Mouse (Mus musculus): Measurements from ENCODE around the gene Smim27. TPM values are rescaled to one million over a fixed set of nuclear protein-coding genes. Genes with fewer than 3 reads are reported as not detected.

Gene Smim27
- 35.8 and 36.6 TPM in 2 replicates for polyA plus RNA-seq (2015; fragmentation: Nextera tagmentation; extraction: Ambion mirVana)

DNA sequence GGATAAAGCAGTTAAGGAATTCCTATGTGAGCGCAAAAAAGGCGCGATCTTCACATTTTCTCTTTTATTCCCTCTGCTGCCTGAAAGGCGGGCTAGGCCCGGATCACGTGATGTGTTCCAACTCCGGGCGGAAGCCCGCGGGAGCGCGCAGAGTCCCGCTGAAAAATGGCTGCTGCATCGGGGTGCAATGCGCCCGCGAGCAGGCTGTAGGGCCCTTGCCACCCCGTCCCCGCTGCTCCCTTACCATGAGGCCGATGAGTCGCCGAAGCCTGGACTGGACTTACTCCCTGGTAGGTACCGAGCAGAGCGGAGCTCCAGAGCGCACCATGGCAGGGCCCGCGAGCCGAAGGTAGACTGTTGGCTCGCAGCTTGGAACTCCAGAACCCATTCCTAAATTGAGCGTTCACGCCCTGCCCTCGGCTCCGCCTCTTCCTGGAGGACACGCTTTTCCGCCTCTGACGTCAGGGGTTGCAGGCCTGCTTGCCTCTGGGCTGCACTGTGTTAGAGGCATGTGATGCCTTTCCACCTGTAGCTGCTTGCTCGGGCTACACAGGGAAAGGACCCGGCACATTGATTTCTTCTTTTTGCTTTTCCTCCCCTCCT lies at the start of gene Smim27, which contains the start of gene Topors:
Smim27 (plus strand) TSS at position 150 of the 603 bp plus-strand sequence.
Topors (minus strand) TSS at position 421 of the 603 bp plus-strand sequence.
- peak within 1 kb of the TSS; percentile 93 for H3K4me3 ChIP-seq (replicated peaks)
- no peaks in the 10 kb centered on the region for H3K9me3 ChIP-seq (replicated peaks)
- H3K27ac ChIP-seq (replicated peaks), result peak within 1 kb of the TSS; percentile 100
- peaks cover 24% of the 10 kb centered on the region for H3K4me1 ChIP-seq
- H3K4me2 ChIP-seq (replicated peaks), result peak within 1 kb of the TSS; percentile 89
- H3K27me3 ChIP-seq, result no peaks in the 10 kb centered on the region
- H3K9ac ChIP-seq, result peak within 1 kb of the TSS; percentile 87
- peaks cover 21% of the 10 kb centered on the region for H3K36me3 ChIP-seq
- peak; percentile 96 for ATAC-seq (ENCODE audit: insufficient number of reproducible peaks, low FRiP score, low TSS enrichment, low read depth)
- under 1% methylated on average over 38 of the region's 38 CpGs for WGBS

DNA sequence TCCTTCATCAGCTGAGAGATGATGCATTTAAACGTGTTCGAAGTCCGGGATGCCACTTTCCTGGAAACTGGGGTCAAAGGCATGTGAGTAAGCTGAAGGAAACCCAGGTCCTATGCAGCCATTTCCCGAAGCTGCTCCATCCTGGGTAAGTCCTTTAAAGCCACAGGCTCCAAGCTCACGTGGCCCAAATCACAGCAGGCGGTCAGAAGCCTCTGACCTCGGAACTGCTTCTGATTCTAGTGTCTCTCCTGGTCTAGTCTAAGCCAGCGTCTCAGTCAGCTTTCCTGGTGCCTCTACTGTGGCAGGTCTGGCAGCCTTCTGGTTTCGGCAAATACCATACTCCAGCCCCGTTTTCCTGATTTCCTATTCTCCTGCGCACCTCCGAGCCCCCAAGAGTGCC lies 48.9 kb upstream of the Smim27 start:
- Histone ChIP-seq H3K36me3 (no peaks in the 10 kb centered on the region), H3K4me1 (no peaks in the 10 kb centered on the region), H3K4me2 (replicated peaks) (0 out of 2 replicates have a peak overlapping the region, but pooled peaks have one; percentile 3), H3K27me3 (no peaks in the 10 kb centered on the region), H3K27ac (replicated peaks) (no peak overlapping the region), H3K4me3 (replicated peaks) (no peak overlapping the region), H3K9me3 (replicated peaks) (no peaks in the 10 kb centered on the region), H3K9ac (no peak overlapping the region)
- 26% methylated on average over 12 of the region's 12 CpGs for WGBS
- no peak for ATAC-seq (ENCODE audit: insufficient number of reproducible peaks, low FRiP score, low TSS enrichment, low read depth)

DNA sequence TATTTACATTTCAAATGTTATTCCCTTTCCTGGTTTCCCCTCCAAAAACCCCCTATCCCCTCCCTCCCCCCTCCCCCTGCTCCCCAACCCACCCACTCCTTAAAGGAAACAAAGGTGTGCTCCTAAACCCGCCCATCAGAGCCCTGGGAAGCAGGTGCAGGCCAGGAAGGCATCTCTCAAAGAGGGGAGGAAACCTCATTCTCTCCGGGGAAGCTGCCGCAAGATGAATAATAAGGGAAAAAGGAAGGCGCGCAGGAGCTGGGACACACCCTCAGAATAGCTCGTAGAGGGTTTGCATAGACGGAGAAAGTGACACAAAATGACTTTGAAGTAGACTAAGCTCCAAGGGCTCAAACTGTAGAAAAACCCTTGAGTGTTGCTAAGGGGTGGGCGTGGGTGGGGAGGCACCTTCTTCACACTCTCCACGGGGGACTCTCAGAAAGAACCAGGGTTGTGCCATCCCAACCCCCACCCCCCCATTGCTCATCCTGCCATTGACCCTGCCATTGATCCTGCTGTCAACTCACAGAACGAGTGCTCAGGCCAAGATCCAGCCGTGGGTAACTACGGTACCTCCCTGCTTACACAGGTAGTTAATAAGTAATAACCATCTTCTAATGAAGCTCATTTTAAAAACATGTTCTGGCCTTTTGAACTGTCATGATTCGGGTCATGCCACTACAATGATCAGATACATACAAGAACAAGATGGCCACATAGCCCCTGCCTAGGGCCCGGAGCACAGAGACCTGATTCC lies 48.2 kb upstream of the Smim27 start:
- Histone ChIP-seq H3K27ac (replicated peaks) (no peak overlapping the region), H3K27me3 (no peaks in the 10 kb centered on the region), H3K36me3 (no peaks in the 10 kb centered on the region), H3K4me2 (replicated peaks) (no peak overlapping the region), H3K4me3 (replicated peaks) (no peak overlapping the region), H3K9me3 (replicated peaks) (no peaks in the 10 kb centered on the region), H3K4me1 (no peaks in the 10 kb centered on the region), H3K9ac (no peak overlapping the region)
- 39% methylated on average over 14 of the region's 14 CpGs for WGBS
- ATAC-seq (ENCODE audit: insufficient number of reproducible peaks, low FRiP score, low TSS enrichment, low read depth), result no peak

DNA sequence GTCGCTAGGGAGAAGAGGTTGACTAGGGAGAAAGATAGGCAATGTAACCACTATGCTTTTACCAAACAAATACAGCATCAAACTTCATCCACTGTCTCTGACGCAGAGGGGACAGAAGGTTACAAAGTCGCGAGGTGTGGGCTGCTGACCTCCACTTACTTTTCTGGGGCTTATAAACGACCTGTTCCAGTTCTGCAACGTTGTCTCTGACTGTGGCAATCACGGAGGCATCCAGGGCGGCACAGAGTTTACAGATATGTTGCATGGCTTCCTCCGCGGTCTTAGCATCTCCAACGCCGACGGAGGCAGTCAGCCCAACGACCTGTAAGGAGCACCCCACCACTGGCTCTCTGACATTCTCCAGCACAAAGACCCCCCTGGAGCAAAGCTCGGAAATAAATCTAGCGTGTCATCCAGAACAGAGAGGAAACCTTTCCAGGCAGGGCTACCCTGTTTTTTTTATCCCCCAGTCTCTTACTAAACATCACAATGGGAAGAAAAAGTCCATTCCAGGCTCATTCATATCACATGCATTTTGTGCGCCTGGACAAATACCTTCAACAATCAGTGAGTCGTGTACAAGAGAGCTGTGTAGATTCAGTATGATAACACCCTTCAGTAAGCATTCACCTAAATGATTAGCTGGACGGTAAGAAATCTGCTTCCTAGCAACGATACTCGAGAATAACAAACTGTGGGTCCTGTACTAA lies 47.3 kb upstream of the Smim27 start:
- Histone ChIP-seq H3K4me3 (replicated peaks) (no peak overlapping the region), H3K4me2 (replicated peaks) (no peak overlapping the region), H3K27ac (replicated peaks) (no peak overlapping the region), H3K4me1 (no peaks in the 10 kb centered on the region), H3K27me3 (no peaks in the 10 kb centered on the region), H3K36me3 (no peaks in the 10 kb centered on the region), H3K9ac (no peak overlapping the region), H3K9me3 (replicated peaks) (no peaks in the 10 kb centered on the region)
- ATAC-seq (ENCODE audit: insufficient number of reproducible peaks, low FRiP score, low TSS enrichment, low read depth), result no peak
- 54% methylated on average over 21 of the region's 21 CpGs for WGBS

DNA sequence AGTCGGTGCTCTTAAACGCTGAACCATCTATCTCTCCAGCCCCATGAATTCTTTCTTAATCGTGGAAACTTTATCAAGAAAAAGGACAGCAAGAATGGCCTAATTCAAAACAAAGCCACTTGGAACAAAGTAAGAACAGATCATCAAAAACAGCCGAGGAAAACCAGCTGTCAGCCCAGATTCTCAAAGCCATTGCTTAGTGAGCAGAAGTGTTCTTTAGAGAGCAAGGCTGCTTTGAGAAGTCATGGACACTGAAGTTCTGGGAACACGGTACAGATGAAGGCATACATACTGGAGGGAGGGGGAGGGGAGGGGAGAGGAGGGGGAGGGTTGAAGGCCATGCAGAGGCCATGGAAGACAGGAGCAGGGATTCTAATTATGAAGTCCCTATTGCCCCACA lies 43.3 kb upstream of the Smim27 start:
- Histone ChIP-seq H3K4me2 (replicated peaks) (no peak overlapping the region), H3K27ac (replicated peaks) (no peak overlapping the region), H3K4me3 (replicated peaks) (no peak overlapping the region), H3K4me1 (no peaks in the 10 kb centered on the region), H3K9me3 (replicated peaks) (no peaks in the 10 kb centered on the region), H3K36me3 (no peaks in the 10 kb centered on the region), H3K9ac (no peak overlapping the region), H3K27me3 (no peaks in the 10 kb centered on the region)
- ATAC-seq (ENCODE audit: insufficient number of reproducible peaks, low FRiP score, low TSS enrichment, low read depth), result no peak
- 56% methylated on average over 5 of the region's 5 CpGs for WGBS

DNA sequence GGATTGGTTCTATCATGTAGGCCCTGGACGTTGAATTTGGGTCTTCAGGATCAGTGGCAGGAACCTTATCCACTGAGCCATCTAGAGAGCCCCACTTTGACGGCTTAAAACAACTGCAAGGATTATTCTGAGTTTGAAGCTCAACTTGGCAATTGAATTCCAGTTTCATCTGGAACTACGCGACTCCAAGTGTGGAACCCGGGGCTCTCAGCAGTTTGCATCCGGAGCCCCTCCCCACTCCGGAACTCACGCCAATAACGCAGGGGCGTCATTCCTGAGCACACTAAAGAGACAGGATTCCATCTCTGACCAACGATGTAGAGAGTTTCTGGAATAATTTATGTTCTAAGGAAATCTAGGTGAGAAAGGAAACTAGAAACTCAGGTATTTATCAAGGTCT lies 42.2 kb upstream of the Smim27 start:
- H3K27ac ChIP-seq (replicated peaks), result no peak overlapping the region
- no peaks in the 10 kb centered on the region for H3K36me3 ChIP-seq
- ATAC-seq (ENCODE audit: insufficient number of reproducible peaks, low FRiP score, low TSS enrichment, low read depth), result no peak
- no peaks in the 10 kb centered on the region for H3K9me3 ChIP-seq (replicated peaks)
- no peak overlapping the region for H3K4me2 ChIP-seq (replicated peaks)
- H3K27me3 ChIP-seq, result no peaks in the 10 kb centered on the region
- WGBS, result 87% methylated on average over 11 of the region's 11 CpGs
- no peaks in the 10 kb centered on the region for H3K4me1 ChIP-seq
- H3K9ac ChIP-seq, result no peak overlapping the region
- no peak overlapping the region for H3K4me3 ChIP-seq (replicated peaks)

DNA sequence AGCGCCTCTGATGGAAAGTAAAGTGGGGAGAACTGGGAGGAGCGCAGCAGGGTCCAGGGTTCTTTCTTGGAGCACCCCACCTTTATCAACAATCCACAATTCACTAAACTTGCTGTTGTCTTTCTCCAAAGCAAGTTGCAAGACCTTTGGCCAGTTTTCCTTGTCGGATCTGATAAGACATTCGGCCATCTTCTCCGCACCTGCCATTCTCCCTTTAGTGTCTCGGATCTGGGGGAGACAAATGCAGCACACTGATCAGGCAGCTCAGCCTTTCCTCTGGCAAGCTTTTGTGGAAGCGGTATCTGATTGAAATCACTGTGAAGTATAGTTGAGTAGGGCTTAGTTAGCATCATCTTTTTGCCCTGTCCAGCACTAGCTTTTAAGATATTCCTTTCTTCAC lies 41.5 kb upstream of the Smim27 start:
- ATAC-seq (ENCODE audit: insufficient number of reproducible peaks, low FRiP score, low TSS enrichment, low read depth), result no peak

DNA sequence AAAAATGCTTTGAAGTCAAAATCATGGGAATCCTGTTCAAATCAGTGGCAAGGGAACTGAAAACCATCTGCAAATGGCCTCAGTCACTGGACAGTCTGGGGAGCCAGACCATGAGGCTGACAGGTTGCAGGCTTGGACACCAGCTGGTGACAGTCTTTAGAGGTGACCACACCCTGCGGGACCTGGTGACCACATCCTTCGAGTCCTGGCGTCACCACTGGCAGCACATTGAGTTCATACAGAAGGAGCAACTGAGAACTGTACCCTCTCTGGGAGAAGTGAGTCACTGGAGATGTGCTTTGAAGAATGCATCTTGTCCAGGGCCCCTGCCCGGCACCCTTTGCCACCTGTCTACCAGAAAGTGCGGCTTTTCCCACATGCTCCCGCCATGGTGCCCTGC lies 39.7 kb upstream of the Smim27 start:
- H3K27me3 ChIP-seq, result no peaks in the 10 kb centered on the region
- no peak overlapping the region for H3K9ac ChIP-seq
- no peak overlapping the region for H3K27ac ChIP-seq (replicated peaks)
- H3K4me1 ChIP-seq, result no peaks in the 10 kb centered on the region
- H3K4me2 ChIP-seq (replicated peaks), result no peak overlapping the region
- H3K4me3 ChIP-seq (replicated peaks), result no peak overlapping the region
- no peak for ATAC-seq (ENCODE audit: insufficient number of reproducible peaks, low FRiP score, low TSS enrichment, low read depth)
- no peaks in the 10 kb centered on the region for H3K36me3 ChIP-seq
- H3K9me3 ChIP-seq (replicated peaks), result no peaks in the 10 kb centered on the region
- 85% methylated on average over 6 of the region's 6 CpGs for WGBS

More for the DNA sequence above, 41.5 kb upstream of the Smim27 start:
- no peak overlapping the region for H3K27ac ChIP-seq (replicated peaks)
- H3K36me3 ChIP-seq, result no peaks in the 10 kb centered on the region
- H3K4me2 ChIP-seq (replicated peaks), result no peak overlapping the region
- no peak overlapping the region for H3K4me3 ChIP-seq (replicated peaks)
- no peaks in the 10 kb centered on the region for H3K4me1 ChIP-seq
- no peak overlapping the region for H3K9ac ChIP-seq
- no peaks in the 10 kb centered on the region for H3K9me3 ChIP-seq (replicated peaks)
- WGBS, result 85% methylated on average over 7 of the region's 7 CpGs
- H3K27me3 ChIP-seq, result no peaks in the 10 kb centered on the region

DNA sequence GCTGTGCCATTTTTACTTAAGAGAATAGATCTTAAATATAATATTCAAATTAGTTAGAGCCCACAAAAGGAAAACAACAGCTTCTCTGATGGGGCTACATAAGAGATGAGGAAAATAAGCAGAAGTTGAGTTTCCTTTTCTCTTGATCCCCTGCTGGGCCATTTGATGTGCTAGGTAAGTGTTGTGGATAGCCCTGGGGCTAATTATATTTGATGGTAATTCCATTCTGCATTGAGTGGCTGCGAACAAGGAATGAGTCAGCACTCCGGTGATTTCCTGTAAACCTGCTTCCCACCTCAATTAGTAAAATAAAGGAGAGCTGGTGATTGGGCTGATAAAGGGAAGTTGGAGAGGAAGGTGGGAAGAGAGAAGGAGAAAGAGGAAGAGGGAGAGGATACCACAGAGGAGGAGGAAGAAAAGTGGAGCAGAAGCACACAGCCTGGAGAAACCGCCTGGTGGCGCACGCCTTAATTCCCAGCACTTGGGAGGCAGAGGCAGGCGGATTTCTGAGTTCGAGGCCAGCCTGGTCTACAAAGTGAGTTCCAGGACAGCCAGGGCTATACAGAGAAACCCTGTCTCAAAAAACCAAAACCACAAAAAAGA lies 36.2 kb upstream of the Smim27 start:
- no peak overlapping the region for H3K4me3 ChIP-seq (replicated peaks)
- ATAC-seq (ENCODE audit: insufficient number of reproducible peaks, low FRiP score, low TSS enrichment, low read depth), result no peak
- H3K9me3 ChIP-seq (replicated peaks), result no peaks in the 10 kb centered on the region
- no peaks in the 10 kb centered on the region for H3K4me1 ChIP-seq
- no peak overlapping the region for H3K4me2 ChIP-seq (replicated peaks)
- H3K36me3 ChIP-seq, result no peaks in the 10 kb centered on the region
- no peak overlapping the region for H3K9ac ChIP-seq
- H3K27me3 ChIP-seq, result no peaks in the 10 kb centered on the region
- WGBS, result 90% methylated on average over 7 of the region's 7 CpGs
- no peak overlapping the region for H3K27ac ChIP-seq (replicated peaks)

DNA sequence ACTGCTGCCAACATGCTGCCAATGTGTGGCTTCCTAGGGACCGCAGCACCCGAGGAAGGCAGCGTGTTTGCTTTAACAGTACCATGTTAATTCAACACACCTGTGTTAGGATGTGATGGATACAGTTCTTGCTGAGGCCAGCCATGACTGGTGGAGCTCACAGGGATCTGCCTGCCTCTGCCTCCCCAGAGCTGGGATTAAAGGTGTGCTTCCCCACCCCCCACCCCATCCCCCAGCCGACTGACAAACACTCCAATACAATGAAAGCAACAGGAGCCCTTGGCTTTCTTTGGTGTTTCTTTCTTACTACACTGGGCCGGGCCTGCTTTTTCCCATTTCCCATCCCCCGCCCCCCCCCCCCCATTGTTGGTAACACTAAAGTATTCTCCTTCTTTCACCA lies 35.1 kb upstream of the Smim27 start:
- H3K27ac ChIP-seq (replicated peaks), result no peak overlapping the region
- no peaks in the 10 kb centered on the region for H3K9me3 ChIP-seq (replicated peaks)
- H3K36me3 ChIP-seq, result no peaks in the 10 kb centered on the region
- peaks cover 9% of the 10 kb centered on the region; the same call in 1 of the 2 replicates for H3K4me1 ChIP-seq
- no peak for ATAC-seq (ENCODE audit: insufficient number of reproducible peaks, low FRiP score, low TSS enrichment, low read depth)
- H3K27me3 ChIP-seq, result no peaks in the 10 kb centered on the region
- H3K4me2 ChIP-seq (replicated peaks), result no peak overlapping the region
- 83% methylated on average over 5 of the region's 6 CpGs for WGBS
- H3K9ac ChIP-seq, result no peak overlapping the region
- H3K4me3 ChIP-seq (replicated peaks), result no peak overlapping the region

DNA sequence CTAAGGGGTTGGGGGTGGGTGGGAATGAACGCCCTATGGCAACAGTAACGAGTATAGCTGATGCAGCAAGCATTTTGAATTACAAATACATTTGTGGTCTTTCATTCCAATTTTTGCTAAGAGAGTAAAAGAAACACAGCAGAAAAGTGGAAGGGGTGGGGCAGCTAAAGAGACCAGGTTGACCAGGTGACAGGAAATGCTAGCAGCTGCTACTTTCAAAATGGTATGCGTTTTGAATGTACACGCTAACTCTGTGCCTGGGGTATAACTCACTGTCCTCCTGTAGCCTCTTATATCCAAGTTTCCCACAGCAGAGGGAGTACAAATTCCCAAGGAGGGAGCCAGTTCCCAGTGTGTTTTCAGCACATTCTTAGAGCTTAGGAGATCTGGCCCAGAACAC lies 32.5 kb upstream of the Smim27 start:
- H3K9me3 ChIP-seq (replicated peaks), result no peaks in the 10 kb centered on the region
- no peak overlapping the region for H3K4me2 ChIP-seq (replicated peaks)
- H3K36me3 ChIP-seq, result no peaks in the 10 kb centered on the region
- no peak overlapping the region for H3K4me3 ChIP-seq (replicated peaks)
- H3K27me3 ChIP-seq, result no peaks in the 10 kb centered on the region
- no peak overlapping the region for H3K9ac ChIP-seq
- 80% methylated on average over 4 of the region's 4 CpGs for WGBS
- peaks cover 9% of the 10 kb centered on the region; the same call in 1 of the 2 replicates for H3K4me1 ChIP-seq
- no peak for ATAC-seq (ENCODE audit: insufficient number of reproducible peaks, low FRiP score, low TSS enrichment, low read depth)
- H3K27ac ChIP-seq (replicated peaks), result no peak overlapping the region

All from embryonic facial prominence, embryonic 15.5 days (tissue).